Mouse (Mus musculus) neural tube, embryonic 13.5 days (tissue): ENCODE measurements around the gene Anks1. TPM values are rescaled to one million over a fixed set of nuclear protein-coding genes. Genes with fewer than 3 reads are reported as not detected.

Experiments
- polyA plus RNA-seq: library from polyadenylated mRNA; unstranded; fragments of >200 nt; fragmentation: Nextera tagmentation; extraction: Ambion mirVana; gene quantifications from 2 replicates; pipeline ENCODE4 v1.2.1, GENCODE M21; 2015

Gene Anks1
- polyA plus RNA-seq, 1 experiment from 2014 or later: 61.9 TPM

Other genes starting within 250 kb of the Anks1 start
- gene Spdef, start 180.4 kb upstream of the Anks1 start, polyA plus RNA-seq: 0.56 and 0.68 TPM in 2 replicates
- 9.2 and 10.0 TPM in 2 replicates for gene D17Wsu92e, start 88.7 kb upstream of the Anks1 start, polyA plus RNA-seq
- gene Snrpc, start 71.2 kb upstream of the Anks1 start, polyA plus RNA-seq: 257 and 271 TPM in 2 replicates
- gene Uhrf1bp1, start 52.9 kb upstream of the Anks1 start, polyA plus RNA-seq: 5.1 and 6.0 TPM in 2 replicates
- 69.2 and 79.7 TPM in 2 replicates for gene Taf11, start 538 bp downstream of the Anks1 start, polyA plus RNA-seq
- 1.5 and 2.5 TPM in 2 replicates for gene Tcp11, start 171.3 kb downstream of the Anks1 start, polyA plus RNA-seq
- gene Scube3, start 232.8 kb downstream of the Anks1 start, polyA plus RNA-seq: 5.2 and 5.6 TPM in 2 replicates